Mouse (Mus musculus) adrenal gland, postnatal 25 days (tissue): ENCODE results near the gene Gif. TPM values are rescaled to one million over a fixed set of nuclear protein-coding genes. Genes with fewer than 3 reads are reported as not detected.

Experiments
- DNase-seq: peaks from one replicate; pipeline ENCODE4 v3.0.0; 2021; ENCODE audit warnings: mixed read lengths
- total RNA-seq: library from RNA; stranded (reverse); gene quantifications from 2 replicates; pipeline ENCODE4 v1.2.3, GENCODE M21; 2021

Gif gene
- total RNA-seq, 1 experiment from 2014 or later = not detected

- no peak for DNase-seq
Observed at GRCm38 (mm10) chr19:11794447-11794846, 47.1 kb downstream of the Gif start.

GRCm38 (mm10) chr19:11800531-11801315 lies 53.4 kb downstream of the Gif start:
- DNase-seq = no peak

GRCm38 (mm10) chr19:11804423-11804822 lies 57.1 kb downstream of the Gif start:
- no peak for DNase-seq

- DNase-seq = no peak
Observed at GRCm38 (mm10) chr19:11807251-11807650, 59.9 kb downstream of the Gif start.

- DNase-seq = no peak
Observed at GRCm38 (mm10) chr19:11807822-11808221, 60.5 kb downstream of the Gif start.

- no peak for DNase-seq
Observed at GRCm38 (mm10) chr19:11808452-11808851, 61.1 kb downstream of the Gif start.

GRCm38 (mm10) chr19:11810003-11810758 lies 62.8 kb downstream of the Gif start:
- DNase-seq = no peak

- DNase-seq = no peak
Observed at GRCm38 (mm10) chr19:11810856-11811255, 63.5 kb downstream of the Gif start.

- no peak for DNase-seq
Observed at GRCm38 (mm10) chr19:11811688-11812365, 64.5 kb downstream of the Gif start.

Other genes starting within 250 kb of the Gif start
- 2.4 and 5.6 TPM in 2 replicates for gene Ms4a6b, start 231.0 kb upstream of the Gif start, total RNA-seq
- gene Ms4a4d, start 210.8 kb upstream of the Gif start, total RNA-seq = 0.61 and 1.0 TPM in 2 replicates
- 2.2 and 2.3 TPM in 2 replicates for gene Ms4a6d, start 142.7 kb upstream of the Gif start, total RNA-seq
- gene Ms4a2, start 123.8 kb upstream of the Gif start, total RNA-seq = not detected in 2 replicates
- not detected in 2 replicates for gene Ms4a3, start 106.7 kb upstream of the Gif start, total RNA-seq
- 0.67 TPM in 1 of 2 replicates, not detected in the other for gene Oosp2, start 87.0 kb upstream of the Gif start, total RNA-seq
- gene Oosp1, start 56.4 kb upstream of the Gif start, total RNA-seq = 2.2 and 4.4 TPM in 2 replicates
- gene Oosp3, start 50.5 kb upstream of the Gif start, total RNA-seq = not detected in 2 replicates
- 59.2 and 61.6 TPM in 2 replicates for gene Mrpl16, start 22.8 kb downstream of the Gif start, total RNA-seq
- 11.0 and 12.8 TPM in 2 replicates for gene Stx3, start 71.8 kb downstream of the Gif start, total RNA-seq
- gene Olfr1417, start 91.7 kb downstream of the Gif start, total RNA-seq = not detected in 2 replicates
- gene Olfr1418, start 113.5 kb downstream of the Gif start, total RNA-seq = not detected in 2 replicates
- not detected in 2 replicates for gene Olfr1419, start 127.6 kb downstream of the Gif start, total RNA-seq
- gene Olfr1420, start 139.0 kb downstream of the Gif start, total RNA-seq = not detected in 2 replicates
- 28.9 and 30.0 TPM in 2 replicates for gene Patl1, start 164.8 kb downstream of the Gif start, total RNA-seq
- 91.9 and 111 TPM in 2 replicates for gene Osbp, start 218.4 kb downstream of the Gif start, total RNA-seq